Mouse (Mus musculus) gastrocnemius, postnatal 4 days (tissue): ENCODE results near the gene Gga2. TPM values are rescaled to one million over a fixed set of nuclear protein-coding genes. Genes with fewer than 3 reads are reported as not detected.
A peak's percentile ranks its signal among the peaks of the same experiment; 100 is the strongest.

Source experiments
- DNase-seq, 2 experiments: peaks; one replicate each; pipeline ENCODE4 v3.0.0; 2021 to 2022; ENCODE audit warnings: low spot score in 2 of 2, mixed read lengths in 2 of 2
- long read RNA-seq, 2 experiments: library from polyadenylated mRNA; stranded (forward); transcript quantifications; one replicate each; pipeline ENCODE4 v2.0.0; 2021
- total RNA-seq, 2 experiments: library from RNA; stranded (reverse); gene quantifications; 2 replicates each; pipeline ENCODE4 v1.2.3; 2021

The Gga2 gene
- 10 to 100 TPM; 47.7 to 52.9 TPM for total RNA-seq
- long read RNA-seq, experiment 1, full-length matches to known transcripts, result 82 of 93 reads
- long read RNA-seq, experiment 1, partial matches to known transcripts, result 6 of 93 reads
- long read RNA-seq, experiment 1, other reads (novel, unspliced or antisense), result 5 of 93 reads
- long read RNA-seq, experiment 2, full-length matches to known transcripts, result 133 of 157 reads
- long read RNA-seq, experiment 2, partial matches to known transcripts, result 12 of 157 reads
- long read RNA-seq, experiment 2, other reads (novel, unspliced or antisense), result 12 of 157 reads

- DNase-seq, result peak; percentile 82 to 89
These were observed at the start of gene Gga2 for GRCm38 (mm10) chr7:122020667-122021354. TSS of gene Gga2 (minus strand) at chr7:122021222.

- DNase-seq, result peak; percentile 29 to 42
These were observed 46.7 kb upstream of the Gga2 start for GRCm38 (mm10) chr7:122067517-122068381.

- peak; percentile 91 to 94 for DNase-seq
These were observed 46.0 kb upstream of the Gga2 start, which contains the start of the genes Ubfd1 and Ears2 for GRCm38 (mm10) chr7:122066945-122067516. TSS of gene Ubfd1 (plus strand) at chr7:122067175. TSS of gene Ears2 (minus strand) at chr7:122067263.

GRCm38 (mm10) chr7:122066102-122066944, 45.3 kb upstream of the Gga2 start:
- DNase-seq, result no peak

GRCm38 (mm10) chr7:122065656-122066055, 44.6 kb upstream of the Gga2 start:
- no peak for DNase-seq

- DNase-seq, result no peak
These were observed 35.6 kb upstream of the Gga2 start for GRCm38 (mm10) chr7:122056633-122057032.

GRCm38 (mm10) chr7:122050834-122051233, 29.8 kb upstream of the Gga2 start:
- peak; percentile 23 to 63 for DNase-seq

- no peak for DNase-seq
These were observed 27.2 kb upstream of the Gga2 start for GRCm38 (mm10) chr7:122048191-122048590.

GRCm38 (mm10) chr7:122046813-122047212, 25.8 kb upstream of the Gga2 start:
- no peak for DNase-seq

- DNase-seq, result no peak
These were observed 24.7 kb upstream of the Gga2 start for GRCm38 (mm10) chr7:122045711-122046110.

GRCm38 (mm10) chr7:122045181-122045634, 24.2 kb upstream of the Gga2 start:
- peak in 1 of 2 experiments; percentile 54 for DNase-seq

- DNase-seq, result no peak
These were observed 23.1 kb upstream of the Gga2 start for GRCm38 (mm10) chr7:122044106-122044505.

- DNase-seq, result no peak
These were observed 13.3 kb upstream of the Gga2 start for GRCm38 (mm10) chr7:122034348-122034747.

- no peak for DNase-seq
These were observed 12.3 kb upstream of the Gga2 start for GRCm38 (mm10) chr7:122033371-122033770.

GRCm38 (mm10) chr7:122022131-122022530, 1.1 kb upstream of the Gga2 start:
- no peak for DNase-seq

GRCm38 (mm10) chr7:122020273-122020666, 752 bp downstream of the Gga2 start:
- DNase-seq, result no peak

- DNase-seq, result no peak
These were observed 2.0 kb downstream of the Gga2 start for GRCm38 (mm10) chr7:122018978-122019377.

GRCm38 (mm10) chr7:122018247-122018646, 2.8 kb downstream of the Gga2 start:
- DNase-seq, result no peak

- DNase-seq, result peak in 1 of 2 experiments; percentile 15
These were observed 5.3 kb downstream of the Gga2 start for GRCm38 (mm10) chr7:122015734-122016133.

- DNase-seq, result peak in 1 of 2 experiments; percentile 36
These were observed 5.9 kb downstream of the Gga2 start for GRCm38 (mm10) chr7:122015105-122015504.
